Mouse (Mus musculus): ENCODE results near the gene 5730596B20Rik. TPM values are rescaled to one million over a fixed set of nuclear protein-coding genes. Genes with fewer than 3 reads are reported as not detected.

Gene 5730596B20Rik
- polyA plus RNA-seq, 1 experiment from 2014 or later, result 0.10 TPM

GRCm38 (mm10) chr6:52177806-52178205 is 508 bp downstream of the 5730596B20Rik start:
- Histone ChIP-seq H3K4me1 (ENCODE audit: control insufficient read depth, insufficient read depth, low read length) (no peaks in the 10 kb centered on the region), H3K27me3 (replicated peaks; ENCODE audit: control insufficient read depth, insufficient read depth, low read length) (peaks cover 98% of the 10 kb centered on the region), H3K36me3 (ENCODE audit: control insufficient read depth, insufficient read depth, low read length) (no peaks in the 10 kb centered on the region), H3K27ac (replicated peaks; ENCODE audit: low read depth, low read length) (no peak overlapping the region; the same call in 1 of the 2 replicates), H3K4me3 (ENCODE audit: low read depth, low read length) (peak overlapping the region; percentile 30; the same call in 1 of the 2 replicates), H3K9me3 (ENCODE audit: control insufficient read depth, low read length) (no peaks in the 10 kb centered on the region), H3K9ac (ENCODE audit: low read depth, low read length) (peak overlapping the region; percentile 43; the same call in 1 of the 2 replicates), H3K4me2 (ENCODE audit: low read depth, low read length) (peak overlapping the region; percentile 36; the same call in 1 of the 2 replicates)
- WGBS, result 6% methylated on average over 9 of the region's 9 CpGs
- DNase-seq (ENCODE audit: low spot score), result no peak
- no peak for ATAC-seq (ENCODE audit: low read depth)

GRCm38 (mm10) chr6:52178918-52179665 is 1.8 kb downstream of the 5730596B20Rik start:
- no peaks in the 10 kb centered on the region for H3K9me3 ChIP-seq (ENCODE audit: control insufficient read depth, low read length)
- H3K9ac ChIP-seq (ENCODE audit: low read depth, low read length), result no peak overlapping the region; the same call in 1 of the 2 replicates
- WGBS, result 1% methylated on average over 4 of the region's 4 CpGs
- DNase-seq (ENCODE audit: low spot score), result no peak
- H3K4me2 ChIP-seq (ENCODE audit: low read depth, low read length), result peak overlapping the region; percentile 29; the same call in 1 of the 2 replicates
- H3K27ac ChIP-seq (replicated peaks; ENCODE audit: low read depth, low read length), result no peak overlapping the region
- peaks cover 98% of the 10 kb centered on the region for H3K27me3 ChIP-seq (replicated peaks; ENCODE audit: control insufficient read depth, insufficient read depth, low read length)
- H3K4me1 ChIP-seq (ENCODE audit: control insufficient read depth, insufficient read depth, low read length), result no peaks in the 10 kb centered on the region
- no peak for ATAC-seq (ENCODE audit: low read depth)
- H3K4me3 ChIP-seq (ENCODE audit: low read depth, low read length), result peak overlapping the region; percentile 0; the same call in 1 of the 2 replicates
- no peaks in the 10 kb centered on the region for H3K36me3 ChIP-seq (ENCODE audit: control insufficient read depth, insufficient read depth, low read length)

GRCm38 (mm10) chr6:52179690-52180089 is 2.4 kb downstream of the 5730596B20Rik start:
- H3K4me3 ChIP-seq (ENCODE audit: low read depth, low read length), result peak overlapping the region; percentile 0; the same call in 1 of the 2 replicates
- peaks cover 98% of the 10 kb centered on the region for H3K27me3 ChIP-seq (replicated peaks; ENCODE audit: control insufficient read depth, insufficient read depth, low read length)
- H3K9me3 ChIP-seq (ENCODE audit: control insufficient read depth, low read length), result no peaks in the 10 kb centered on the region
- H3K9ac ChIP-seq (ENCODE audit: low read depth, low read length), result no peak overlapping the region
- no peak for DNase-seq (ENCODE audit: low spot score)
- H3K27ac ChIP-seq (replicated peaks; ENCODE audit: low read depth, low read length), result no peak overlapping the region
- H3K4me2 ChIP-seq (ENCODE audit: low read depth, low read length), result peak overlapping the region; percentile 29; the same call in 1 of the 2 replicates
- no peak for ATAC-seq (ENCODE audit: low read depth)
- H3K4me1 ChIP-seq (ENCODE audit: control insufficient read depth, insufficient read depth, low read length), result no peaks in the 10 kb centered on the region
- 2% methylated on average over 10 of the region's 10 CpGs for WGBS
- no peaks in the 10 kb centered on the region for H3K36me3 ChIP-seq (ENCODE audit: control insufficient read depth, insufficient read depth, low read length)

- WGBS, result 5% methylated on average over 11 of the region's 11 CpGs
- peak overlapping the region; percentile 0; the same call in 1 of the 2 replicates for H3K4me3 ChIP-seq (ENCODE audit: low read depth, low read length)
- DNase-seq (ENCODE audit: low spot score) (no peak), ATAC-seq (ENCODE audit: low read depth) (no peak)
- H3K4me1 ChIP-seq (ENCODE audit: control insufficient read depth, insufficient read depth, low read length), result no peaks in the 10 kb centered on the region
- H3K27ac ChIP-seq (replicated peaks; ENCODE audit: low read depth, low read length), result no peak overlapping the region
- H3K9me3 ChIP-seq (ENCODE audit: control insufficient read depth, low read length), result no peaks in the 10 kb centered on the region
- no peak overlapping the region for H3K9ac ChIP-seq (ENCODE audit: low read depth, low read length)
- H3K27me3 ChIP-seq (replicated peaks; ENCODE audit: control insufficient read depth, insufficient read depth, low read length), result peaks cover 98% of the 10 kb centered on the region
- peak overlapping the region; percentile 29; the same call in 1 of the 2 replicates for H3K4me2 ChIP-seq (ENCODE audit: low read depth, low read length)
- H3K36me3 ChIP-seq (ENCODE audit: control insufficient read depth, insufficient read depth, low read length), result no peaks in the 10 kb centered on the region
Observed at GRCm38 (mm10) chr6:52180213-52180710, 3.0 kb downstream of the 5730596B20Rik start.

- no peak overlapping the region for H3K27ac ChIP-seq (replicated peaks; ENCODE audit: low read depth, low read length)
- H3K4me2 ChIP-seq (ENCODE audit: low read depth, low read length), result no peak overlapping the region
- peaks cover 98% of the 10 kb centered on the region for H3K27me3 ChIP-seq (replicated peaks; ENCODE audit: control insufficient read depth, insufficient read depth, low read length)
- DNase-seq (ENCODE audit: low spot score), result no peak
- no peaks in the 10 kb centered on the region for H3K9me3 ChIP-seq (ENCODE audit: control insufficient read depth, low read length)
- ATAC-seq (ENCODE audit: low read depth), result no peak
- no peaks in the 10 kb centered on the region for H3K36me3 ChIP-seq (ENCODE audit: control insufficient read depth, insufficient read depth, low read length)
- 13% methylated on average over 3 of the region's 3 CpGs for WGBS
- no peaks in the 10 kb centered on the region for H3K4me1 ChIP-seq (ENCODE audit: control insufficient read depth, insufficient read depth, low read length)
- no peak overlapping the region for H3K4me3 ChIP-seq (ENCODE audit: low read depth, low read length)
- H3K9ac ChIP-seq (ENCODE audit: low read depth, low read length), result no peak overlapping the region
Observed at GRCm38 (mm10) chr6:52180726-52181125, 3.4 kb downstream of the 5730596B20Rik start.

- Histone ChIP-seq H3K9ac (ENCODE audit: low read depth, low read length) (no peak overlapping the region), H3K4me1 (ENCODE audit: control insufficient read depth, insufficient read depth, low read length) (no peaks in the 10 kb centered on the region), H3K4me2 (ENCODE audit: low read depth, low read length) (no peak overlapping the region)
Observed at GRCm38 (mm10) chr6:52182030-52182429, 4.7 kb downstream of the 5730596B20Rik start.

GRCm38 (mm10) chr6:52182793-52183192 is 5.5 kb downstream of the 5730596B20Rik start:
- ATAC-seq (ENCODE audit: low read depth), result no peak
- no peak overlapping the region for H3K4me3 ChIP-seq (ENCODE audit: low read depth, low read length)
- H3K4me2 ChIP-seq (ENCODE audit: low read depth, low read length), result no peak overlapping the region
- H3K9me3 ChIP-seq (ENCODE audit: control insufficient read depth, low read length), result no peaks in the 10 kb centered on the region
- no peaks in the 10 kb centered on the region for H3K4me1 ChIP-seq (ENCODE audit: control insufficient read depth, insufficient read depth, low read length)
- no peaks in the 10 kb centered on the region for H3K36me3 ChIP-seq (ENCODE audit: control insufficient read depth, insufficient read depth, low read length)
- H3K9ac ChIP-seq (ENCODE audit: low read depth, low read length), result no peak overlapping the region
- H3K27me3 ChIP-seq (replicated peaks; ENCODE audit: control insufficient read depth, insufficient read depth, low read length), result peaks cover 98% of the 10 kb centered on the region
- DNase-seq (ENCODE audit: low spot score), result no peak
- no peak overlapping the region for H3K27ac ChIP-seq (replicated peaks; ENCODE audit: low read depth, low read length)
- 38% methylated on average over 1 of the region's 1 CpGs for WGBS

More at GRCm38 (mm10) chr6:52182030-52182429, 4.7 kb downstream of the 5730596B20Rik start:
- ATAC-seq (ENCODE audit: low read depth), result no peak
- WGBS, result 25% methylated on average over 2 of the region's 2 CpGs
- no peaks in the 10 kb centered on the region for H3K36me3 ChIP-seq (ENCODE audit: control insufficient read depth, insufficient read depth, low read length)
- H3K27me3 ChIP-seq (replicated peaks; ENCODE audit: control insufficient read depth, insufficient read depth, low read length), result peaks cover 98% of the 10 kb centered on the region
- no peak overlapping the region for H3K27ac ChIP-seq (replicated peaks; ENCODE audit: low read depth, low read length)
- DNase-seq (ENCODE audit: low spot score), result no peak
- no peaks in the 10 kb centered on the region for H3K9me3 ChIP-seq (ENCODE audit: control insufficient read depth, low read length)
- no peak overlapping the region for H3K4me3 ChIP-seq (ENCODE audit: low read depth, low read length)

- 13% methylated on average over 10 of the region's 10 CpGs for WGBS
- H3K9me3 ChIP-seq (ENCODE audit: control insufficient read depth, low read length), result no peaks in the 10 kb centered on the region
- peaks cover 99% of the 10 kb centered on the region for H3K27me3 ChIP-seq (replicated peaks; ENCODE audit: control insufficient read depth, insufficient read depth, low read length)
- no peaks in the 10 kb centered on the region for H3K36me3 ChIP-seq (ENCODE audit: control insufficient read depth, insufficient read depth, low read length)
- no peak for ATAC-seq (ENCODE audit: low read depth)
- no peaks in the 10 kb centered on the region for H3K4me1 ChIP-seq (ENCODE audit: control insufficient read depth, insufficient read depth, low read length)
- H3K9ac ChIP-seq (ENCODE audit: low read depth, low read length), result no peak overlapping the region
- H3K4me3 ChIP-seq (ENCODE audit: low read depth, low read length), result no peak overlapping the region
- no peak overlapping the region for H3K4me2 ChIP-seq (ENCODE audit: low read depth, low read length)
- H3K27ac ChIP-seq (replicated peaks; ENCODE audit: low read depth, low read length), result no peak overlapping the region
- no peak for DNase-seq (ENCODE audit: low spot score)
Observed at GRCm38 (mm10) chr6:52183311-52184080, 6.2 kb downstream of the 5730596B20Rik start.
